Mouse (Mus musculus) inflammation-experienced regulatory T-cells, adult 6 months (primary cell): Measurements from ENCODE around the gene Thop1. TPM values are rescaled to one million over a fixed set of nuclear protein-coding genes. Genes with fewer than 3 reads are reported as not detected.

Source experiments
- ATAC-seq: one replicate; pipeline ENCODE4 v1.8.0; 2017
- polyA plus RNA-seq, 3 experiments: library from polyadenylated mRNA; unstranded; fragments of 100-300 nt; shearing (Covaris generic); gene quantifications; one replicate each; pipeline ENCODE4 v1.2.1; 2017

Thop1 gene
- polyA plus RNA-seq, 3 experiments from 2014 or later, result 1.9 to 2.7 (median 2.5) TPM

DNA sequence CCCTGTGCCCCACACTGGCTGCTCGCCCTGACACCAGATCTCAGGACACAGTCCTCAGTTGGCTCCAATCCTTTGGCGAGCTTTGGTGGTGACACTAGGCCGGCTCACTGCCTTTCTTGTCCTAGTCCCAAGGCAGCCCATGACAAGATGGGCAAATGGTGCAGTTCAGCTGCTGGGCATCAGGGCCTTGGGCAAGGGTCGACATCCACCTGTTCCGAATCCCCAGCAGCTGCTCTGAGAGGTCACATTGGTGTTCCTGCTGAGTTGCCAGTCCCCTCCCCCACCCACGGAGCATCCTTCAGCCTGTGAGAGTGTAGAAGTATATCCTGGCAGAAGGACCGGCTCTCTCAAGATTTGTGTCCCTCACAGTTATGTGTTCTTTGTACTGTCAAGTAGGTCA is 50.8 kb downstream of the Thop1 start:
- no peak for ATAC-seq

DNA sequence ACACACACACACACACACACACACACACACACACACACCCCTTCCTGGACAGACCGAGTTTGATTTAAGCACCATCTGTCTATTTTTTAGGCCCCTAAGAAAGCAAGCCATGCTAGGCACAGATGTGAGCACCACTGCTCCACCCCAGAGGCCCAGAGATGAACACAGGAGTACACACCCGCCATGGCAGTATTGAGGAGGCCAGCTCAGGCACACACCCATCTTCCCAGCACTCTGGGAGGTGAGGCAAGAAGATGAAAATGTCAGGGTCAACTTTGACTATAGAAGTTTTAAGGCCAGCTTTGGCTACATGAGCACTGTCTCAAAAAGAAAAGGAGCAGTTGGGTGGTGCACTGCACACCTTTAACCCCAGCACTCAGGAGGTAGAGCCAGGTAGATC is 53.1 kb downstream of the Thop1 start:
- ATAC-seq, result no peak

DNA sequence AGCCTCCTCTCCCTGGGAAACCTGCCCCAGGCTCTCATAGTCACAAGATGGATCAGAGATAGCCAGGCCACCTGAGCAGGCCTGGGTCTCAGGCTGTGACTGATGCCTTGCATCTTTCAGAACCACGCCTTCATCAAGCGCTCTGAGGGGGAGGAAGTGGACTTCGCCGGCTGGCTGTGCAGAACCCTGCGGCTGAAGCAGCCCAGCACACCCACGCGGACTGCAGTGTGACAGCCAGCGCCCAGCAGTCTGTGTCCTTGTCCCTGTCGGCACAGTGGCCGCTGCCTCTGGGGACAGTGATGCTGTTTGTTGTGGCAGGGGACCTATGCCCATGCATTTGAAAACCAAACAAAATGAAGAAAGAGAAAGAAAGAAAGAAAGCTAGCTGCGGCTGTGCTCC is 53.7 kb downstream of the Thop1 start:
- no peak for ATAC-seq

Other genes with a start within 250 kb of the Thop1 start
- gene Oaz1, start 243.4 kb upstream of the Thop1 start, polyA plus RNA-seq, result 1,000 to 10,000 TPM; 1,680 to 2,431 (median 2,240) TPM
- not detected for gene Lingo3, start 226.0 kb upstream of the Thop1 start, polyA plus RNA-seq
- 100 to 1,000 TPM; 144 to 210 (median 202) TPM for gene Lsm7, start 214.8 kb upstream of the Thop1 start, polyA plus RNA-seq
- gene Sppl2b, start 214.8 kb upstream of the Thop1 start, polyA plus RNA-seq, result 10 to 100 TPM in 2 of 3 experiments, 1 to 10 TPM in 1; 9.6 to 15.0 (median 12.1) TPM
- gene Tmprss9, start 198.2 kb upstream of the Thop1 start, polyA plus RNA-seq, result not detected
- gene Timm13, start 169.1 kb upstream of the Thop1 start, polyA plus RNA-seq, result 100 to 1,000 TPM; 207 to 260 (median 248) TPM
- 1 to 10 TPM; 2.4 to 4.5 (median 3.5) TPM for gene Lmnb2, start 151.8 kb upstream of the Thop1 start, polyA plus RNA-seq
- 10 to 100 TPM; 26.4 to 51.5 (median 39.3) TPM for gene Gadd45b, start 140.0 kb upstream of the Thop1 start, polyA plus RNA-seq
- gene Gng7, start 55.1 kb upstream of the Thop1 start, polyA plus RNA-seq, result not detected
- not detected for gene Diras1, start 44.4 kb upstream of the Thop1 start, polyA plus RNA-seq
- gene Slc39a3, start 32.6 kb upstream of the Thop1 start, polyA plus RNA-seq, result 1 to 10 TPM; 2.4 to 5.0 (median 2.7) TPM
- gene Sgta, start 9.9 kb upstream of the Thop1 start, polyA plus RNA-seq, result 10 to 100 TPM; 66.4 to 86.5 (median 71.0) TPM
- gene Creb3l3, start 28.8 kb downstream of the Thop1 start, polyA plus RNA-seq, result not detected
- gene Map2k2, start 35.9 kb downstream of the Thop1 start, polyA plus RNA-seq, result 10 to 100 TPM; 22.1 to 27.1 (median 23.3) TPM
- 10 to 100 TPM in 1 of 3 experiments, 1 to 10 TPM in 2; 8.5 to 10.8 (median 9.3) TPM for gene Zbtb7a, start 65.2 kb downstream of the Thop1 start, polyA plus RNA-seq
- gene Pias4, start 97.9 kb downstream of the Thop1 start, polyA plus RNA-seq, result 10 to 100 TPM; 15.4 to 21.5 (median 17.1) TPM
- gene Eef2, start 106.6 kb downstream of the Thop1 start, polyA plus RNA-seq, result 1,000 to 10,000 TPM in 1 of 3 experiments, 100 to 1,000 TPM in 2; 925 to 1,158 (median 972) TPM
- 1 to 10 TPM; 3.1 to 5.4 (median 3.6) TPM for gene Dapk3, start 113.0 kb downstream of the Thop1 start, polyA plus RNA-seq
- not detected for gene 4930442H23Rik, start 113.8 kb downstream of the Thop1 start, polyA plus RNA-seq
- gene Nmrk2, start 132.0 kb downstream of the Thop1 start, polyA plus RNA-seq, result under 1 TPM in 2 of 3 experiments, not detected in 1; 0.17 to 0.28 TPM
- 10 to 100 TPM in 1 of 3 experiments, 1 to 10 TPM in 2; 4.8 to 12.6 (median 5.1) TPM for gene Atcay, start 160.8 kb downstream of the Thop1 start, polyA plus RNA-seq
- gene Zfr2, start 163.1 kb downstream of the Thop1 start, polyA plus RNA-seq, result 1 to 10 TPM in 1 of 3 experiments, under 1 TPM in 2; 0.20 to 1.0 (median 0.37) TPM
- 10 to 100 TPM; 30.1 to 68.1 (median 64.4) TPM for gene Matk, start 182.9 kb downstream of the Thop1 start, polyA plus RNA-seq
- gene Mrpl54, start 196.9 kb downstream of the Thop1 start, polyA plus RNA-seq, result 100 to 1,000 TPM; 111 to 148 (median 127) TPM
- gene Apba3, start 196.9 kb downstream of the Thop1 start, polyA plus RNA-seq, result 10 to 100 TPM in 2 of 3 experiments, 1 to 10 TPM in 1; 9.9 to 12.4 (median 12.3) TPM
- 1 to 10 TPM; 1.7 to 3.2 (median 1.9) TPM for gene Tjp3, start 221.5 kb downstream of the Thop1 start, polyA plus RNA-seq
- 10 to 100 TPM; 10.7 to 15.9 (median 14.4) TPM for gene Pip5k1c, start 222.9 kb downstream of the Thop1 start, polyA plus RNA-seq